Mouse (Mus musculus) gastrocnemius, postnatal 4 days (tissue): Measurements from ENCODE around the gene Tnk2. TPM values are rescaled to one million over a fixed set of nuclear protein-coding genes. Genes with fewer than 3 reads are reported as not detected.
"Not testable (repeated sequence)": the region's sequence is repeated elsewhere in the genome, so short reads cannot be mapped to it uniquely, and the experiment has no call there.

Experiments
- DNase-seq, 2 experiments: peaks; one replicate each; pipeline ENCODE4 v3.0.0; 2021 to 2022; ENCODE audit warnings: low spot score in 2 of 2, mixed read lengths in 2 of 2
- total RNA-seq, 2 experiments: library from RNA; stranded (reverse); gene quantifications; 2 replicates each; pipeline ENCODE4 v1.2.3; 2021

The Tnk2 gene
- total RNA-seq, 2 experiments from 2014 or later: 79.9 to 82.7 TPM

DNA sequence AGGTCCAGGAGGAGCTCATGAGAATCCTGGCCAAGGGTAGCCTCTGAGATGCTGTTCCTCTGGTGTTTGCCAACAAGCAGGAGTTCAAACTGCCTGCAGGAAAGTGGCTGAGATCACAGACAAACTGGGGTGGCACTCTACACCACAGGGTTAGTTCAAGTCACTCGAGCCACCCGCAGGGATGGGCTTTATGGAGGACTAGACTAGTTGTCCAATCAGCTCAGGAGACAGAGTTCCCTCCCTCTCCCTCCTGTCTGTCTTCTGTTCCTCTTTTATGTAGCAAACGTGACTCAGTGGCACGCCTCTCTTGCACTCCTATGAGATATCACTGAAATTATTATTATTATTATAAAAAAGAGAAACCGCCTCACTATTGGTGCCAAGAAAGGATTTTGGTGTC is 9.5 kb upstream of the Tnk2 start:
- no peak for DNase-seq

DNA sequence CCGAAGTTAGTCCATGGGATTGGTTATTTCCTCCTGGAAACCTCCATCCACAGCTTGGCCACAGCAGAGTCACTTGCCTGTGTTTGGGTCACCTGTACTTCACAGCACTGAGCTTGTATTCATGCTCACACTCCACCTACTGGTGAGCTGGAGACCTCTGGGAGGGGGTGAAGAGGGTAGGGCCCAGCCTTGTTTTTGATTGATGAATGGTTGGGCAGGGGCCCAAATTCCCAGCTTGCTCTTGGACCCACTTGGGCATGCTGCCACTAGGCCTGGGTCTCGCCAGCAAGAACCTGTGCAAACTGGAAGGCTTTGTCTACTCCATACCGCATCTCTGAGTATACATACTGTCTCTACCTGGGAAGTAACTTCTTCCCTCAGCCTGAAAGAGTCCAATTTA is 8.4 kb upstream of the Tnk2 start:
- no peak for DNase-seq

DNA sequence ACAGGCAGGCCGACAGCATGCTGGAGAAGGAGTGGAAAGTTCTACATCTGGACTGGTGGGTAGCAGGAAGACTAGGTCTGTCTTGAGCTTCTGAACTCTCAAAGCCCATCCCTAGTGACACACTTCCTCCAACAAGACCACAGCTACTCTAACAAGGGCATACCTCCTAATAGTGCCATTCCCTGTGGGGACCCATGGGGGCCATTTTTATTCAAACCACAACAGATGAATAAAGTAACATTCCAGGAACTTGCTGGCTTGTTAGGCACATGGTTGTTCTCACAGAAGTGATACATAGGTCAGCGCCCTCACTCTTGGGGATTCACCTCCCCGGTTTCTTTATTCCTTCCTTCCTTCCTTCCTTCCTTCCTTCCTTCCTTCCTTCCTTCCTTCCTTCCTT is 7.3 kb upstream of the Tnk2 start:
- DNase-seq: no peak

DNA sequence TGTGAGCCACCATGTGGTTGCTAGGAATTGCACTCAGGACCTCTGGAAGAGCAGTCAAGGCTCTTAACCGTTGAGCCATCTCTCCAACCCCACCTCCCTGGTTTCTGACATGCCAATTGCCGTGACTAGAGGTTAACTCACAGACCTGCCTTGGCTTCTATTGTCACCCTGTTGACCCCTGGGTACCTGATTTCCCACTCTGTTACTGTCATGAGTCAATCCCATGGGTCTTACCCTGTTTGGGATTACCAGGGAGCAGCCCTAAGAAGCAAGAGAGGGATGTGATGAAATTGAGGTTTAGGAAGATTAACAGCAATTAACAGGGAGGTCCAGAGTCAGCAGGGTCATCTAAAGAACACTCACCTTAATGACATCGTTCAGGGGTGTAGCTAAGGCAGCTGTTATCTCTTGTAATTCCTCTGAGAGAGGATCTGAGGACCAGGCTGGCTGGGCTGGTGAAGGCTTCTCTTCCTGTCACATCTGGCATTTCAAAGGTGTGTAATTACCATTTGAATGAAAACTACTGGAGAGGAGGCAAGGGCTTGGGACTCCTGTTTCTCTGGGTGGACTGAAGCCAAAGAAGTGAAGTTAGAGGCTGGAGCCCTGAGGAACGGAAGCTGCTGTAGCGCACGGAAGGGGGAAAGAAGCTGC is 6.7 kb upstream of the Tnk2 start:
- no peak for DNase-seq

DNA sequence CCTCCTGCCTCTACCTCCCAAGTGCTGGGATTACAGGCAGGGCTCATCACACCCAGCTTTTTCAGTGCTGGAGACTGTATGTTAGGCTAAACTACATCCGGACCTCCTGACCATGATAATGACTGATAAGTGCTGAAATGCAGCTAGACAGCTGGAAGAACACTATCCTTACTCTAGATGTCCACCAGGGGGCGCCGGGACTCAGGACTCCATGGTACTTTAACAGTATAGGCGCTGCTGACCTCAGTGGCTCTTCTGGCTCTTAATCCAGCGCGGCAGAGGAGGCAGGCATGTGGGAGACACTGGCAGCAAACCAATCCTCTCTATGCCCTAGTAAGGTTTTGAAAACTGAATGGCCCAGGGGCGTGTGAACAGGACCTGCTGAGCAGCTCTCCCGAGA is 5.2 kb upstream of the Tnk2 start:
- DNase-seq: peak; percentile 73 to 85

DNA sequence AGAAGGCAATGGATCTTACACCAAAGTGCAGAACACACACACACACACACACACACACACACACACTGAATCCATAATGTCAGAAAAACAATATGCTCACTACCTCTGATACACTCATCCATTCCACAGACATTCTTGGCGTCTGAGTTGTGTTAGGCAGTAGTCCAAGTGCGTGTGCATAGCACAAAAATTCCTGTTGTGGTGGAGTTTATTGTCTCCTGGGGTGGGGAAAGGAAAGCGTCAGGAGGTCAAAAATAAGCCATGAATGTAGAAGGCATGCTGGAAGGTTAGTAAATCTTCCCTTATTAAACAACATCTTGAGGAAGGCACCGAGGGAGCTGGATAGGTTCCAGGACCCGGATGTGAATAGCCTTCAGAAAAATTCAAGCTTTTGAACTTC is 3.6 kb upstream of the Tnk2 start:
- DNase-seq: no peak

DNA sequence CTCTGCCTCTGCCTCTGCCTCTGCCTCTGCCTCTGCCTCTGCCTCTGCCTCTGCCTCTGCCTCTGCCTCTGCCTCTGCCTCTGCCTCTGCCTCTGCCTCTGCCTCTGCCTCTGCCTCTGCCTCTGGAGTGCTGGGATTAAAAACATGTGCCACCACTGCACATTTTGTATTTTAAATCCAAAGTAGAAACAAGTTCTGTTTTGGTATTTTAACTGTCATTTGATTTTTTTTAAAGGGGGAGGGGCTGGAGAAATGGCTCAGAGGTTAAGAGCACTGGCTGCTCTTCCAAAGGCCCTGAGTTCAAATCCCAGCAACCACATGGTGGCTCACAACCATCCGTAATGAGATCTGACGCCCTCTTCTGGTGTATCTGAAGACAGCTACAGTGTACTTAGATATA is 3.0 kb upstream of the Tnk2 start:
- DNase-seq: not testable (repeated sequence)

DNA sequence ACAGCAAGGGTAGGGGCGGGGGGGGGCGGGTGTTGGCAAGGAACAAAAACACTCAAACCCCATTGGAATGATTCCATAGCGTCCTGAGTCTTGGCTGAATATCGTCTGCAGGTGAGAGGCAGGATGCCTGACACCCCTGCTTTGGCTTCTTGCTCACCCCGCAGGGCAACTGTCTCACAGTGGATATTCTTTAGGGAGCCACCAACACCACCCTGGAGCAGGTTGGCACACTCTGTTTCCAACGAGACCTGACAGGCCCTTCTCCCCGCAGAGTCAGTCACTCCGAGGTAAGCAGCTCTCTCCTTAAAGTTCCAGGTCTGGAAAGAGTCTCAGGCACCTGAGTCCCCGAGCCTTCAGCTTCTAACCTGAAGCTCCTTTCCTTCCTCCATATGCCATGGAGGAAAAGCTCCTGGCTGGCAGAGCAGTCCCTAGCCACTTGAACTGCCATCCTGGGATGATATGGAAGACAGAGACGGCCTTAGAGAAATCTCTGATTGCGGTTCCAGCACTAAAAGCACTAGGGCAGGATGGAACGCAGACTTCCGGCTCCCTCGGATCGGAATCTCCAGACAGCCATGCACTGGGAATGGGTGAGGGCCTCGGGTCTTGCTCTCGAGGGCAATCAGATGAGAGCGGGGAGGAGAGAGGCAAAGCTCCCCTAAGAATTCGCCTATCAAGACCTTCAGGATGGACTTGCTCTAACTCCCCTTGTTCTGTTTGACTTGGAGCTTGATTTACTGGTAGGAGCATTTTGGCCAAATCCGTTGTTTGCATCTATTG is 2.0 kb upstream of the Tnk2 start:
- DNase-seq: no peak

DNA sequence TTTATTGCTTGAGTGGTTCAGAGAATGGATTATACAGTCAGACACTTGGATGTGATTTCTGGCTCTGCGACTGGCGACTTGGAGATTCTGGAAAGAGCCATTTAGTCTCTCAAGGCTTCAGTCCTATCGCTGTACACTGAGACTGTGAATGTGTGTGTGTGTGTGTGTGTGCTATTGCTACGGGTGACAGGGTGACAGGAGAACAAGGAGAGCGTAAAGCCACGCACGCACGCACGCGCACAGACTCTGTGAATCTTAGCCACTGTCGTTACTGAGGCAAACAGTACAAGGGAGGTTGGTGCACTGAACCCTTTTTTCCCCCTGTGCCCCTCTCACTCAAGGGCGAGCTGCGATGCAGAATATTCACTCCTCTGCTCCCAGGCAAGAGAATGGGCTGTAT is 1.4 kb upstream of the Tnk2 start:
- no peak for DNase-seq

DNA sequence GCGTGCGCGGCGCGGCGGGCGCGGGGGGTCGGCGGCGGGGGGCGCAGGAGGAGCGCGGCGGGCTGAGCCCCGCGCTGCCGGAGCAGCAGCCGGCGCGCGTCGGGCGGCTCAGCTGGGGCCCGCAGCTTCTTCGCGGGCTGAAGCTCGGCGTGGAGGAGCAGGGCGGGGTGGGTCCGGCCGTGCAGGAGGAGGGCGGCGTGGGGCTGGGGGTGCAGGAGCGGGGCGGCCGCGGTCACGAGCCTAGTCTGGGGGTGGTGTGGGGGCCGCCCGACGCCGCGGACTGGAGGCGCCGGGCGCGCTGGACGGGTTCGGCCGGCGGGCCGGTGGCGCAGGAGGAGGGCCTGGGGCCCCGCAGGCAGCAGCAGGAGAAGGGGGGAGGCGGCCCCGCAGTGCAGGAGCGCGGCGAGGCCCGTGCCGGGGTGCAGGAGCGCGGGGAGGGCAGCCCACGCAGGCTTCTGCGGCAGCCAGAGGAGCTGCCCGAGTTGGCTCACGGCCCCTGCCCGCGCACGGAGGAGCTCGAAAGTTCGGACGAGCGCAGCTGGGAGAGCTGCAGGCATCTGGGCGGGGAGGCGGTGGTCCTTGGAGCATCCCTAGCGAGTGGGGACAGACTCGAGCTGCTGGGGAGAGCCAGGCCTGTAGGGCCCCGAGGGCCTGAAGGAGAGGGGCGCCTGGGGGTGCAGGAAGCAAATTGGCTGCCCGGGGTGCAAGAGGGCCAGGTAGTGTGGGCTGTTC is 561 bp downstream of the Tnk2 start:
- DNase-seq: peak in 1 of 2 experiments; percentile 63

DNA sequence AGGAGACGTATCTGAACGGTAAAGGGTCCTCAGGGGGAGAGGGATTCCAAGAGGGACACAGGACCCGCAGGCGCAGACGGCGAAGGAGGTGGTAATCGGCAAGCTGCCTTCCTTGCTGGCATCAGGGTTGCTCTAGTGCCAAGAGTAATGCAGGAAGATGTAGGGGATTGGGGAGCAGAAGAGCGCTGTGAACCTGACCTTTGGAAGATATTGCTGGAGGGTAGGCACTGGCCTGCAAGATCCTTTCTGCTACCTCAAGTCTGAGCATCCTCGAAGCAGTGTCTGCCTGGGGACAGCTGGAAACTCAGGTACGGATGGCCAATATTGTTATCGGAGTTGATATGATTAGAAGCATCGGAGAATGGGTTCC is 1.1 kb downstream of the Tnk2 start:
- no peak for DNase-seq

DNA sequence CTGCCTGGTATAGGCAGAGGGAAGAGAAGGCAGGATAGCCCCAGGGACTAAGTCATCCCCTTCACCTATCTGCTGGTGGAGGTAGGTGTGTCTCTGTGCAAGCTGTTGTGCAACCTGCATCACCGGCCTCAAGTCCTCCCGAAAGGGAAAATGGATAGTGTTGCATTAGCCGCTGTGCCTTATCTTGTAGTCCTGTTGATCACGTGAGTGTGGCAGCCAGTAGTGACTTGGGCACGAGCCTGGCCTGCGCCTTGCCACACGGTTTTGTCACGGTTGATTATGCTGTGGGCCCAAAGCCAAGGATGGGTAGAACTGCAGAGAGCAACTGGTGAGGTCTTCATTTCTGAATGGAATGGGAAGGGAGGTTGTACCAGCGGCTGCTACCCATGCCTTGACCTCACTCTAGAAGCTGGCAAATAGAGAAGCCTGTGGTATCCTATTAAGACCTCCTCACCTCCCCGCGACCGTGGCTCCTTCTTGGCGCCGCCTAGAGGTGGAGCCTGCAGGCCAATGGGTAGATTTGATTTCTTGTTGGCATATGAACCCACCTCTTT is 1.8 kb downstream of the Tnk2 start:
- peak in 1 of 2 experiments; percentile 63 for DNase-seq

DNA sequence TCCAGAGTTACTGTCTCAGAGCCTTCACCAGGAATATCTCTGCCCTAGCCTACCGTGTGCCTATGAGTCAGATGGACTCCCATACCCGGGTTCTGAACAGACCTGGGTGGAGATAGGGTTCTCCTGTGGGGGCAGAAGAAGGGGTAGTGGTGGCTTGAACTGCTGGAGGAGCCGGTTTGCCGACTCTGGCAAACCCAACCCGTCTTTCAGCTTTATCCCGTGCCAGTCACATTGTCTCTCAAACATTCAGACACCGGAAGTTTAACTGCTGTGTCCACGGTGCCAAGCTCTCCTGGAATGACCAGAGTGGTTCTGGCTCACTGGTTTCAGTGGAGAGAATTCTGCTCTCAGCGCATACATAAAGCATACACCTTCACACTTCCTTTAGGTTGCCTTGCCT is 2.3 kb downstream of the Tnk2 start:
- DNase-seq: no peak

DNA sequence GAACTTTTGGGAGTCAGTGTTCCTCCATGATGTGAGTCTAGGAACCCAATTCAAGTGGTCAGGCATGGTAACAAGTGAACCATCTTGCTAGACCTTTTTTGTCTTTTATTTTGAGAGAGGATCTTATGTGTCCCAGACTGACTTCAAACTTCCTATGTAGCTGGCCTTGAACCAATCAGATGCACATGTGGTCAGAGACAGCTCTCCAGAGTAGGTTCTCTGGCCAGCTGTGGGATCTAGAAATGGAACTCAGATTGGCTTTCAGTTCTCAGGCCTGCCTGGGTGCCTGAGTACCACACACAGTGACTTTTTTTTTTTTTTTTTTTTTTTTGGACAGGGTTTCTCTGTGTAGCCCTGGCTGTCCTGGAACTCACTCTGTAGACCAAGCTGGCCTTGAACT is 4.0 kb downstream of the Tnk2 start:
- no peak for DNase-seq

DNA sequence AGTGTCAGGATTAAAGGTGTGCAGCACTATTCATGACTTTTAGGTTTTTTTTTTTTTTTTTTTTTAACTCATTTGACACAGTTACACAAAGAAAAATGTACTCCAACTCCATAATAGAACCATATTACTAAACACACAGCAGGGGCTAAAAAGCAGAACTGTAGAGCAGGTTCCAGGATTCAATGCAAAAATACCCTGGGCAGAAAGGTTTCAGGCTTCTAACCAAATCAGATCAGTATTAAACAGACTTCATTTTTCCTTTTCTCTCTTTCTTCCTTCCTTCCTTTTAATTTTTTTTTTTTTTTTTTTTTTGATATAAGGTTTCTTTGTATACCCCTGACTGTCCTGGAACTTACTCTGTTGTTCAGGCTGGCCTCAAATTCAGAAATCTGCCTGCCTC is 6.8 kb downstream of the Tnk2 start:
- DNase-seq: no peak

DNA sequence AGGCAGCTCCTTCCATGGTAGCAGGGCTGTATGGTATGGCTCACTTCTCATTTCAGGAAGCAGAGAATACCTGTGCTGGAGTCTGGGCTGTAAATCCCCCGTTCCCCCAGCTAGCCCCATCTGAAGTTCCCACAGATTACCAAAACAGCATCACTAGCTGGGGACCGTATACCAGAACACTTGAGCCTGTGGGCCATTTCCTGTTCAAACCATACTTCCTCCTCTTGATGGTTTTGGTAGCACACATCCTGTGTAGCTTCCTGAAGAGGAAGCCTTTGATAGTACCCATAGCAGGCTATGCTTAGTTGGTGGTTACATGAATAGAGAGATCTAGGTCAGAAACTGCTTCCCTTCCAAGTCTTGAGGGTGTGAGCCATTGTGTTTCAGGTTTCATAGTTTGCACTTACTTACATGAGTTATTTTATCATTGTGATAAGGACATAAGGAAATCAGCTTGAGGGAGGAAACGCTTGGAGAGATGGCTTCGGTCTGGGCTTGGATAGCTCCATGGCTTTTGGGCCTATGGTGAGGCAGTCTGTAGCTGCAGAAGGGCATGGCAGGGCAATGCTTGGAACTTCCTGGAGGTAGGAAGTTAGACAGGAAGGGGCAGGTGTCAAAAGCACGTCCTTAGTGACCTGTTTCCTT is 7.4 kb downstream of the Tnk2 start:
- no peak for DNase-seq

DNA sequence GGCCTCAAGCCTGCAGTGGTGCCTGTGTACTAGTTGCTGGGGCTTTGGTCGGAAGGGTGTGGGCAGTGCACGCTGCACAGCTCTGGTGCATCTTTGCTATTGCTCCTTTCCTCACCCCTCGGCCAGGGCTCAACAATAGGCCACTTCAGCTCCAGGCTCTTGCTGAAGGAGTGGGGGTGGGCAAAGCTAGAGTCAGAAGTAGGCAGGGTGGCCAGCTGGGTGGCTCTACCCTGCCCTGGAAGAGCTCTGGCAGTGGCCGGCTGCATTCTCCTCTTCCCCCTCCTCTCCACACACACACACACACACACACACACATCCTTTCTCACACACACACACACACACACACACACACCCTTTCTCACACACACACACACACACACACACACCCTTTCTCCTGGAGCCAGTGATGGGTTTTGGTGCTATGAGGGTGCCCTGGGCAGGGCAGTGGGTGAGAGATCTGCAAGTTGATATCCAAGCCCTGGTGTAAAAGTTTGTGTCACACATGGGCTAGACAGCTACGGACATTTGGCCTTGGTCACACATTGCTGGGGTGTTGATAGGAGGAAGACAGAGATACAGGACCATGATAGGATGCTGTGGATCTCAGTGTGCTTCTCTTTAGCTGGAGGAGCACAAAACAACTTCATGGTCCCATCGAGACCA is 10.5 kb downstream of the Tnk2 start:
- DNase-seq: no peak

DNA sequence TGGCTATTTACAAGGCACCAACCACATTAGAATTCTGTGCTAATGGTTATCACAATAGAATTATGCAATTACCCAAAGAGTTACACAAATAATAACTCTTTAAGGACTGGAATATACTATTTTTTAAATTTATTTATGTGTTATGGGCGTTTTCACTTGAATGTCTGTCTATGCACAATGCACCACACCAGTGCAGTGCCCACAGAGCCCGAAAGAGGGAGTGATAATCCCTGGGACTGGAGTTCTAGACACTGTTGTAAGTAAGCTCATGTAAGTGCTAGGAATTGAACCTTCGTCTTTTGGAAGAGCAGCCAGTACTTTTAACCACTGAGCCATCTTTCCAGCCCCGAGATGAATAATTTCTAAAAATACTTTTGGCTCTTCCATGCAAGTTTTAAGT is 11.9 kb downstream of the Tnk2 start:
- no peak for DNase-seq

DNA sequence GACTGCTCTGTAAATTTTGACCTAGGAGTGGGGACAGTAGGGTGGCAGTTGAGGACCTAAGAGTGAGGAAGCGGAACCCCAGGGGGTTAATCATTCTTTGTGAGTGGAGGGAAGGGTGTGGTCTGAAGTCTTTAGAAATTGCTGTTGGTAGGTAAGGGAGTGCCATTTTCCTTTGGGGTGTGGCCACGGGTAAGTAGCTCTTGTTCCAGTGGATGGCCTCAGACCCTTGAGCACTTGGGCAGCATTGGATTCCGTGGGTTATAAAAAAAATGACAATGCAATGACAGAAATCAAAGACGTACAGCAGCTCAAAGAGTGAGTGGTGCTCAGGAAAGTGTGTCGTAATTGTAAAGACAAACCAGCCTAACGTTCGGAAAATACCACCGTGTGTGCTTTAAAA is 12.6 kb downstream of the Tnk2 start:
- DNase-seq: no peak

DNA sequence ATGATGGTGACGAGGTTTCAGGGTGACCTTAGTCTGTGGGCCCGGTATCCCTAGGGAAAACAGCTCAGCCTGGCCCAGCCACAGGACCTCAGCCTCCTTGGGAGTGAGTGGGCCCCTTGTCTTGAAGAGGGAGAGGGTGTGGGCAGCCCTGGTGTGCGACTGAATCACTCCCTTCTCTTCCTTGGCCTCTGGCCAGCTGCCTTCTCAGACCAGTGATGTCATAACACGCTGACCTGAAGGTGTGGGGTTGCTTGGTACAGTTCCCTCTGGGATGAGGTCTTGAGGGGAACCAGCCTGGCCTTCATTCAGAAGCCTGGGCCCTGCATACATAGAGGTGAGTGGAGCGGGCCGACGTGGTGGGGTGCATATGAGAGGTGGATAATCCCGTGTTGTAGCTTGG is 13.1 kb downstream of the Tnk2 start:
- DNase-seq: no peak
